Mouse (Mus musculus) heart, postnatal 0 days (tissue): ENCODE measurements around the gene Hnrnpc. TPM values are rescaled to one million over a fixed set of nuclear protein-coding genes. Genes with fewer than 3 reads are reported as not detected.

Experiments used
- ATAC-seq: fragments of 200-750 bp; cut with Nextera tagmentation; 2 replicates; pipeline ENCODE4 v1.8.0; 2017; ENCODE audit warnings: low read depth, moderate number of reproducible peaks, moderate library complexity; ENCODE audit not compliant: insufficient read depth
- DNase-seq: peaks from one replicate; pipeline ENCODE4 v3.0.0-alpha.2; 2016; ENCODE audit warnings: low spot score
- H3K27ac ChIP-seq: fragments of 300-500 bp; sonication (generic); 2 replicates; pipeline ENCODE4 v1.5.1; 2014; ENCODE audit warnings: low read depth, mild to moderate bottlenecking
- H3K27me3 ChIP-seq: fragments of 300-500 bp; sonication (generic); 2 replicates; pipeline ENCODE4 v1.6.1; 2014; ENCODE audit warnings: low read length, mixed read lengths; ENCODE audit not compliant: control insufficient read depth, insufficient read depth
- H3K36me3 ChIP-seq: fragments of 300-500 bp; sonication (generic); replicated peaks from 2 replicates; pipeline ENCODE4 v1.6.1; 2014; ENCODE audit warnings: low read length, mixed read lengths; ENCODE audit not compliant: control insufficient read depth, insufficient read depth
- H3K4me1 ChIP-seq: fragments of 300-500 bp; sonication (generic); 2 replicates; pipeline ENCODE4 v1.6.1; 2014; ENCODE audit warnings: antibody characterized with exemption; ENCODE audit not compliant: control insufficient read depth, insufficient read depth
- H3K4me2 ChIP-seq: fragments of 300-500 bp; sonication (generic); 2 replicates; pipeline ENCODE4 v1.6.1; 2014; ENCODE audit warnings: low read depth, mild to moderate bottlenecking, low read length, moderate library complexity
- H3K4me3 ChIP-seq: fragments of 300-500 bp; sonication (generic); 2 replicates; pipeline ENCODE4 v1.5.1; 2014; ENCODE audit warnings: low read depth, low read length
- H3K9ac ChIP-seq: fragments of 300-500 bp; sonication (generic); replicated peaks from 2 replicates; pipeline ENCODE4 v1.6.1; 2014; ENCODE audit warnings: low read depth, low read length, mixed read lengths
- H3K9me3 ChIP-seq: fragments of 300-500 bp; sonication (generic); replicated peaks from 2 replicates; pipeline ENCODE4 v1.6.1; 2016; ENCODE audit warnings: low read length; ENCODE audit not compliant: control insufficient read depth
- CTCF ChIP-seq: IDR thresholded peaks from 2 replicates; pipeline ENCODE4 v1.5.1; 2016; ENCODE audit warnings: antibody characterized with exemption, control low read depth, low read depth
- EP300 ChIP-seq: IDR thresholded peaks from 2 replicates; pipeline ENCODE4 v1.6.1; 2016; ENCODE audit warnings: antibody characterized with exemption, low read depth
- WGBS: fragments of 180-500 bp; shearing (Covaris S2); extraction: QIAGEN DNeasy Blood & Tissue Kit; methylation state at CpG from one replicate; pipeline ENCODE4 v1.1.7; 2014; 5-methylcytosine and 5-hydroxymethylcytosine counted together
- polyA plus RNA-seq: library from polyadenylated mRNA; unstranded; fragments of >200 nt; fragmentation: Nextera tagmentation; extraction: Ambion mirVana; gene quantifications from 2 replicates; pipeline ENCODE4 v1.2.1, GENCODE M21; 2015
- total RNA-seq: library from RNA; depleted of rRNA; stranded (reverse); fragments of >200 nt; gene quantifications from 2 replicates; pipeline ENCODE4 v1.2.3, GENCODE M21; 2014; ENCODE audit warnings: low replicate concordance

The Hnrnpc gene
- total and polyA plus RNA-seq, 2 experiments from 2014 or later, result 42.4 to 170 TPM

- H3K27me3 ChIP-seq, result 0 out of 2 replicates have a peak, but pooled peaks cover 5% of the 10 kb centered on the region
- no peaks in the 10 kb centered on the region for H3K9me3 ChIP-seq
- no peak overlapping the region for H3K4me3 ChIP-seq
- no peak overlapping the region for H3K27ac ChIP-seq
- H3K9ac ChIP-seq, result no peak overlapping the region
- H3K4me1 ChIP-seq, result no peaks in the 10 kb centered on the region
- ATAC-seq, result no peak
- H3K36me3 ChIP-seq, result no peaks in the 10 kb centered on the region
- WGBS, result 65% methylated on average over 7 of the region's 7 CpGs
- no peak overlapping the region for H3K4me2 ChIP-seq
- DNase-seq, result no peak
- TF ChIP-seq EP300 (no peak), CTCF (no peak)
Measured at GRCm38 (mm10) chr14:52120169-52120568, 16.3 kb upstream of the Hnrnpc start.

- DNase-seq (peak; percentile 43), ATAC-seq (peak; percentile 81)
- H3K36me3 ChIP-seq, result no peaks in the 10 kb centered on the region
- no peak for TF ChIP-seq EP300
- TF ChIP-seq CTCF, result 0 out of 2 replicates have a peak, but pooled peaks have one; percentile 10
- peak overlapping the region; percentile 61 for H3K4me3 ChIP-seq
- under 1% methylated on average over 38 of the region's 38 CpGs for WGBS
- peak overlapping the region; percentile 97 for H3K4me2 ChIP-seq
- H3K9me3 ChIP-seq, result no peaks in the 10 kb centered on the region
- H3K9ac ChIP-seq, result peak overlapping the region; percentile 72
- H3K27me3 ChIP-seq, result 0 out of 2 replicates have a peak, but pooled peaks cover 5% of the 10 kb centered on the region
- peak overlapping the region; percentile 39 for H3K27ac ChIP-seq
- H3K4me1 ChIP-seq, result no peaks in the 10 kb centered on the region
Measured at GRCm38 (mm10) chr14:52118823-52119608, 15.2 kb upstream of the Hnrnpc start.

- Histone ChIP-seq H3K27ac (peak overlapping the region; percentile 39), H3K4me3 (peak overlapping the region; percentile 61), H3K9ac (peak overlapping the region; percentile 72; the same call in 1 of the 2 replicates), H3K9me3 (no peaks in the 10 kb centered on the region), H3K4me1 (no peaks in the 10 kb centered on the region), H3K36me3 (no peaks in the 10 kb centered on the region), H3K4me2 (peak overlapping the region; percentile 97), H3K27me3 (0 out of 2 replicates have a peak, but pooled peaks cover 5% of the 10 kb centered on the region)
- WGBS, result 17% methylated on average over 8 of the region's 8 CpGs
- DNase-seq (no peak), ATAC-seq (no peak)
- no peak for TF ChIP-seq EP300
- TF ChIP-seq CTCF, result no peak
Measured at GRCm38 (mm10) chr14:52118456-52118822, 14.6 kb upstream of the Hnrnpc start.

- H3K4me1 ChIP-seq, result no peaks in the 10 kb centered on the region
- TF ChIP-seq CTCF, result no peak
- no peak for TF ChIP-seq EP300
- 0 out of 2 replicates have a peak, but pooled peaks cover 5% of the 10 kb centered on the region for H3K27me3 ChIP-seq
- no peak overlapping the region for H3K27ac ChIP-seq
- WGBS, result 91% methylated on average over 5 of the region's 5 CpGs
- no peaks in the 10 kb centered on the region for H3K36me3 ChIP-seq
- ATAC-seq, result no peak
- no peaks in the 10 kb centered on the region for H3K9me3 ChIP-seq
- H3K4me3 ChIP-seq, result no peak overlapping the region
- H3K4me2 ChIP-seq, result no peak overlapping the region
- DNase-seq, result no peak
- no peak overlapping the region for H3K9ac ChIP-seq
Measured at GRCm38 (mm10) chr14:52117241-52117640, 13.4 kb upstream of the Hnrnpc start.

- no peak overlapping the region for H3K27ac ChIP-seq
- WGBS, result 52% methylated on average over 1 of the region's 1 CpGs
- H3K4me3 ChIP-seq, result no peak overlapping the region
- DNase-seq (no peak), ATAC-seq (no peak)
- H3K36me3 ChIP-seq, result no peaks in the 10 kb centered on the region
- TF ChIP-seq CTCF (no peak), EP300 (no peak)
- no peak overlapping the region for H3K9ac ChIP-seq
- no peaks in the 10 kb centered on the region for H3K9me3 ChIP-seq
- H3K4me1 ChIP-seq, result no peaks in the 10 kb centered on the region
- no peak overlapping the region for H3K4me2 ChIP-seq
- H3K27me3 ChIP-seq, result no peaks in the 10 kb centered on the region
Measured at GRCm38 (mm10) chr14:52114101-52114500, 10.3 kb upstream of the Hnrnpc start.

- ATAC-seq (no peak), DNase-seq (no peak)
- Histone ChIP-seq H3K4me1 (no peaks in the 10 kb centered on the region; the same call in 1 of the 2 replicates), H3K9me3 (no peaks in the 10 kb centered on the region), H3K4me3 (no peak within 1 kb of the TSS), H3K9ac (no peak within 1 kb of the TSS), H3K4me2 (no peak within 1 kb of the TSS), H3K27ac (no peak within 1 kb of the TSS), H3K36me3 (no peaks in the 10 kb centered on the region), H3K27me3 (no peaks in the 10 kb centered on the region)
- WGBS, result 87% methylated on average over 4 of the region's 4 CpGs
- TF ChIP-seq CTCF (no peak), EP300 (no peak)
Measured at GRCm38 (mm10) chr14:52110346-52110745, 6.5 kb upstream of the Hnrnpc start, which contains the start of gene Rpgrip1. Gene Rpgrip1, plus strand, starts transcription at chr14:52110704.
